Mouse (Mus musculus) liver, postnatal 0 days (tissue): ENCODE measurements around the gene Eno2. TPM values are rescaled to one million over a fixed set of nuclear protein-coding genes. Genes with fewer than 3 reads are reported as not detected.
"Not testable (repeated sequence)": the region's sequence is repeated elsewhere in the genome, so short reads cannot be mapped to it uniquely, and the experiment has no call there.

ENCODE experiments used
- ATAC-seq: fragments of 200-750 bp; cut with Nextera tagmentation; 2 replicates; pipeline ENCODE4 v1.8.0; 2017; ENCODE audit warnings: mild to moderate bottlenecking, moderate library complexity
- DNase-seq: peaks from one replicate; pipeline ENCODE4 v3.0.0-alpha.2; 2016
- H3K27ac ChIP-seq: fragments of 300-500 bp; sonication (generic); 2 replicates; pipeline ENCODE4 v1.5.1; 2014; ENCODE audit warnings: antibody characterized with exemption, moderate library complexity, mild to moderate bottlenecking, low read depth
- H3K27me3 ChIP-seq: fragments of 300-500 bp; sonication (generic); 2 replicates; pipeline ENCODE4 v1.6.1; 2014; ENCODE audit warnings: low read length, control low read depth, mixed read lengths; ENCODE audit not compliant: insufficient read depth
- H3K36me3 ChIP-seq: fragments of 300-500 bp; sonication (generic); replicated peaks from 2 replicates; pipeline ENCODE4 v1.6.1; 2014; ENCODE audit warnings: mild to moderate bottlenecking, control low read depth, low read length, moderate library complexity, mixed read lengths; ENCODE audit not compliant: insufficient read depth
- H3K4me1 ChIP-seq: fragments of 300-500 bp; sonication (generic); 2 replicates; pipeline ENCODE4 v1.6.1; 2014; ENCODE audit warnings: antibody characterized with exemption, mild to moderate bottlenecking, control low read depth; ENCODE audit not compliant: insufficient read depth
- H3K4me2 ChIP-seq: fragments of 300-500 bp; sonication (generic); 2 replicates; pipeline ENCODE4 v1.6.1; 2014; ENCODE audit warnings: low read depth, mild to moderate bottlenecking, low read length, moderate library complexity, mixed read lengths
- H3K4me3 ChIP-seq: fragments of 300-500 bp; sonication (generic); 2 replicates; pipeline ENCODE4 v1.5.1; 2014; ENCODE audit warnings: low read depth, low read length
- H3K9ac ChIP-seq: fragments of 300-500 bp; sonication (generic); replicated peaks from 2 replicates; pipeline ENCODE4 v1.6.1; 2014; ENCODE audit warnings: mild to moderate bottlenecking, moderate library complexity
- H3K9me3 ChIP-seq: fragments of 300-500 bp; sonication (generic); 2 replicates; pipeline ENCODE4 v1.6.1; 2016; ENCODE audit warnings: mild to moderate bottlenecking, control low read depth, low read length, mixed read lengths
- CTCF ChIP-seq: sonication (generic); IDR thresholded peaks from 2 replicates; pipeline ENCODE4 v1.5.1; 2016; ENCODE audit warnings: antibody characterized with exemption, low read depth
- EP300 ChIP-seq: IDR thresholded peaks from 2 replicates; pipeline ENCODE4 v1.6.1; 2016; ENCODE audit warnings: antibody characterized with exemption, low read depth, mild to moderate bottlenecking
- WGBS: fragments of 180-500 bp; shearing (Covaris S2); extraction: QIAGEN DNeasy Blood & Tissue Kit; methylation state at CpG from one replicate; pipeline ENCODE4 v1.1.7; 2014; ENCODE audit not compliant: insufficient replicate concordance; 5-methylcytosine and 5-hydroxymethylcytosine counted together
- polyA plus RNA-seq: library from polyadenylated mRNA; unstranded; fragments of >200 nt; fragmentation: Nextera tagmentation; extraction: Ambion mirVana; gene quantifications from 2 replicates; pipeline ENCODE4 v1.2.1, GENCODE M21; 2015

The Eno2 gene
- polyA plus RNA-seq, 1 experiment from 2014 or later, result 0.27 TPM

DNA sequence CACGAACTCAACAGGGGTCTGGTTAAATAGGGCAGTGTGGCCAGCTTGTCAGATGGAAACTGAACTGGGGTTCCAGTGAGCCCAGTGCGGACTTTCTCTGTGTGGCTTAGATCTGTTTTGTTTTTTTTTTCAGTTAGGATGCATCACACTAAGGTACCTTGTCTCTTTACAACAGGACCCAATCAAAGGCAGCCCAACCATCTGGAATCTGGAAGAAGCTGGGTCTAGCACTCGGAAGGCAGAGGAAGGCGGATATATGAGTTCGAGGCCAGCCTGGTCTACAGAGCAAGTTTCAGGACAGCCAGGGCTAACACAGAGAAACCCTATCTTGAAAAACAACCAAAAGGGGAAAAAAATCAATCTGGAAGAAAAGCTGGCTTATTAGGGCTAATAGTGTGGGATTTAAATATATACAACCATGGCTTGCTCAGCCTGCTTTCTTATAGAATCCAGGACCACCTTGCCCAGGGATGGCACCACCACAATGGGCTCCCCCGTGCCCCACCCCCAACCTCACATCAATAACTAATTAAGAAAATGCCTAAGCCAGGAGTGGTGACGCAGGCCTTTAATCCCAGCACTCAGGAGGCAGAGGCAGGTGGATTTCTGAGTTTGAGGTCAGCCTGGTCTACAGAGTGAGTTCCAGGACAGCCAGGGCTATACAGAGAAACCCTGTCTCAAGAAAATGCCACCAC lies 37.1 kb upstream of the Eno2 start:
- Histone ChIP-seq H3K36me3 (peaks cover 10% of the 10 kb centered on the region), H3K4me2 (peak overlapping the region; percentile 73), H3K9ac (peak overlapping the region; percentile 1; the same call in 1 of the 2 replicates), H3K4me1 (peaks cover 34% of the 10 kb centered on the region), H3K27me3 (no peaks in the 10 kb centered on the region), H3K4me3 (peak overlapping the region; percentile 50), H3K27ac (peak overlapping the region; percentile 79), H3K9me3 (no peaks in the 10 kb centered on the region)
- ATAC-seq, result no peak
- DNase-seq, result no peak
- no peak for TF ChIP-seq CTCF
- TF ChIP-seq EP300, result no peak
- WGBS, result 77% methylated on average over 7 of the region's 7 CpGs

DNA sequence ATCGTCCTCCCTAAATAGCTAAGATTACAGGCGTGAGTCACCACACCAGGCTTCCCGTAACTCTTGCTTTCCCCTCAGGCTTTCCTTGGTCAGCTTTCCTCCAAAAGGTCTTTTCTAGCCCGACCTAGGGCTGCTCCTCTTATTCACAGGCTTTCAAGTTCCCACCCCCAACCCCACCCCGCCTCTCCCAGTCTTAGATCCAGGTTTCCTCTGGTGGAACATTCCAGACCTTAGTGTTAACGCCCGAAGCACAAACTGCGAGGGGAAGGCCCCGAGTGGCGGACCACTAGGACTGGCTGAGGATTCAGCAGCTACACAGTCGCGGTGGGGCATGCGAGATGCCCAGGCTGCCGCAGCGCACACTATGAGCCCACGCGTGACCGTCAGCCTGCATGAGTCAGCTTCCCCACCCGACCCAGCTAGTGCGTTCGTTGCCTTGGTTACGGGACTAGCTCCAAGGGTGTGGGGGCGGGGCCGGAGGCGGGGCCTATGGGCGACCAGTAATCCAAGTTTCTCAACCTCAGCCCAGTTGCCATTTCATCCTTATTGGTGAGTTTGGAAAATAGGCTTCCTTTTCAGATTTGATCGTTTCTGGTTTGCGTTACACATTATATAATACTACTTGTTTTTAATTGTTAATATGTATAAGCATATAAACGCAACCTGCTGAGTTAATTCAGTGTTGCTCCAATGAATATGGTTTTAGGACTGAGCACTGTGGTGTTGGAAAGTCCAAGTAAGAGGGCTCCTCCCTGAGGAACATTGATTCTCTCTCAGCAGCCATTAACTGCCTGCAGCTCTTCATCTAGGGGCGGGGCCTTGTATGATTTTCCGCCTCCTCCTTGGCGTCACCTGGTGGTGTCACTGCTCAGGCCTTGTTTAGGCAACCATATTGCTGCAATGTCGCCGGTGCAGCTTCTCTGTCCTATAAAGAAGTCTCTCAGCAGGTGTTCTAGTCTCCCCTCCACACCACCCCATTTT lies 36.2 kb upstream of the Eno2 start:
- Histone ChIP-seq H3K4me1 (peaks cover 33% of the 10 kb centered on the region), H3K27ac (peak overlapping the region; percentile 79)

DNA sequence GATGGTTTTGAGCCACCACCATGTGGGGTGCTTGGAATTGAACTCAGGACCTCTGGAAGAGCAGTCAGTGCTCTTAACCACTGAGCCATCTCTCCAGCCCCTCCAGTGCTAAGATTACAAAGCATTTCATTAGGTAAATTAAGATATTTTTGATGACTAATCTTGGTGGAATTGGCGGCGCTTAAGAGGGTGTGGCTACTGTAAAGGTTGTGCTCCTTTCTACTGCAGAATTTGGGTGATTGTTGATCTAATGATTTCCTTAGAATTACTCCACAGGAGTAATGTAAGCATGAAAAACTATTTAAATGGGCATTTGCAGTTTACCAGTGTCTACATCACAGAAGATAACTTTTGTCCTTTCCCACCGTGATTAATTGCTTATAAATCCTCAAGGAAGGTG lies 34.9 kb upstream of the Eno2 start:
- Histone ChIP-seq H3K4me3 (no peak overlapping the region), H3K36me3 (no peaks in the 10 kb centered on the region), H3K27me3 (no peaks in the 10 kb centered on the region), H3K27ac (no peak overlapping the region), H3K9me3 (no peaks in the 10 kb centered on the region), H3K9ac (no peak overlapping the region), H3K4me2 (no peak overlapping the region), H3K4me1 (peaks cover 22% of the 10 kb centered on the region)
- TF ChIP-seq CTCF (no peak), EP300 (no peak)
- no peak for DNase-seq
- 72% methylated on average over 3 of the region's 3 CpGs for WGBS
- ATAC-seq, result no peak

More for the DNA sequence above, 36.2 kb upstream of the Eno2 start:
- peak; percentile 95 for DNase-seq
- peak overlapping the region; percentile 50 for H3K4me3 ChIP-seq
- 3% methylated on average over 34 of the region's 34 CpGs for WGBS
- H3K27me3 ChIP-seq, result no peaks in the 10 kb centered on the region
- TF ChIP-seq EP300 (no peak; the same call in 1 of the 2 replicates), CTCF (peak; percentile 67)
- peak; percentile 76 for ATAC-seq
- H3K4me2 ChIP-seq, result peak overlapping the region; percentile 73
- no peaks in the 10 kb centered on the region for H3K9me3 ChIP-seq
- peak overlapping the region; percentile 47 for H3K9ac ChIP-seq
- peaks cover 6% of the 10 kb centered on the region for H3K36me3 ChIP-seq

DNA sequence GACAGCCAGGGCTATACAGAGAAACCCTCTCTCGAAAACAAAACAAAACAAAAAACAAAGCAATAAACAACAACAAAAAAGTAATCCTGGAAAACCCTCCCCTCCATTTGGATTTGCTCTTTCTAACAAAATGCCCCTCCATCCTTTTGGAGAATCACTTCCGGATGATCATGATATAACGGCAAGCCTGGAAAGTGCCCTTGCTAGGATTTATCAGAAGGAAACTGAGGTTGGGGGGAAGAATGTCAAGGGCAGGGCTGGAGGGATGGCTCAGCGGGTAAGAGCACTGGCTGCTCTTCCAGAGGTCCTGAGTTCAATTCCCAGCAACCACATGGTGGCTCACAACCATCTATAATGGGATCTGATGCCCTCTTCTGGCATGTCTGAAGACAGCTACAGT lies 34.2 kb upstream of the Eno2 start:
- not testable (repeated sequence) for H3K4me2 ChIP-seq, DNase-seq, ATAC-seq, H3K27me3 ChIP-seq, H3K36me3 ChIP-seq, H3K27ac ChIP-seq, H3K9me3 ChIP-seq, H3K4me3 ChIP-seq, H3K9ac ChIP-seq
- H3K4me1 ChIP-seq, result peaks cover 22% of the 10 kb centered on the region
- WGBS, result 86% methylated on average over 4 of the region's 4 CpGs

DNA sequence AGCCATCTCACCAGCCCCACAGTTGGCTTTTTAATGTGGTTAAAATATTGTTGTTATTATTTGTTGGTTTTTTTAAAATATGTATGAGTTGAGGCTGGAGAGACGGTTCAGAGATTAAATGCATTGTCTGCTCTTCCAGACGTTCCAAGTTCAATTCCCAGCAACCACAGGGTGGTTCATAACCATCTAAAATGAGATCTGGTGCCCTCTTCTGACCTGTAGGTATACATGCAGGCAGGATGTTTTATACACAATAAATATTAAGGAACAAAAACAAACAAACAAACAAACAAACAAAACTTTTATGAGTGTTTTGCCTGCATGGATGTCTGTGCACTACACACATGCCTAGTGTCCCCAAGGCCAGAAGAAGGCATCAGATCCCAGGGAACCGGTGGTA lies 33.6 kb upstream of the Eno2 start:
- Histone ChIP-seq H3K4me2 (no peak overlapping the region), H3K36me3 (no peaks in the 10 kb centered on the region), H3K27ac (no peak overlapping the region), H3K4me3 (no peak overlapping the region), H3K27me3 (no peaks in the 10 kb centered on the region), H3K9ac (no peak overlapping the region), H3K4me1 (peaks cover 20% of the 10 kb centered on the region), H3K9me3 (no peaks in the 10 kb centered on the region)
- 67% methylated on average over 3 of the region's 3 CpGs for WGBS
- DNase-seq (no peak), ATAC-seq (no peak)
- TF ChIP-seq EP300 (no peak), CTCF (peak; percentile 17; the same call in 1 of the 2 replicates)

DNA sequence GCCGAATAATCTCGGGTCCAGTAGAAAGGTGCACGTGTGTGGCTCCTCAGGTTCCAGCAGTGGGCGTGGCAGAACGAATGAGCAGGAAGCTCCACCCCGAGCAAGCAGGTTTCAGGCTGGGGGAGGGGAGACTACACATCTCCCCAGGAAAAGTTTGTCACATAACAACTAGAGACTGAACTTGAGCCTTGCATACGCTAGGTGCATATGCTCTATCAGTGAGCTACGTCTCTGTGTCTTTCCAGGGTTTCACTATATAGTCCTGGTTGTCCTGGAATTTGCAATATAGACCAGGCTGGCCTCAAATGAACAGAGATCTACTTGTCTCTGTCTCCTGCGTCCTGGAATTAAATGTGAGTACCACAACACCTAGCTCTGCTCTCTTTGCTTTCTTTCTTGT lies 32.9 kb upstream of the Eno2 start:
- Histone ChIP-seq H3K4me2 (peak overlapping the region; percentile 54), H3K4me3 (0 out of 2 replicates have a peak overlapping the region, but pooled peaks have one; percentile 14), H3K4me1 (peaks cover 17% of the 10 kb centered on the region)
- not testable (repeated sequence) for H3K9ac ChIP-seq, H3K9me3 ChIP-seq, ATAC-seq, H3K27me3 ChIP-seq, H3K27ac ChIP-seq, H3K36me3 ChIP-seq, DNase-seq
- 9% methylated on average over 6 of the region's 9 CpGs for WGBS
